Comparison of ENCODE assay signal across 20 mouse cellular contexts in the genomic region with DNA sequence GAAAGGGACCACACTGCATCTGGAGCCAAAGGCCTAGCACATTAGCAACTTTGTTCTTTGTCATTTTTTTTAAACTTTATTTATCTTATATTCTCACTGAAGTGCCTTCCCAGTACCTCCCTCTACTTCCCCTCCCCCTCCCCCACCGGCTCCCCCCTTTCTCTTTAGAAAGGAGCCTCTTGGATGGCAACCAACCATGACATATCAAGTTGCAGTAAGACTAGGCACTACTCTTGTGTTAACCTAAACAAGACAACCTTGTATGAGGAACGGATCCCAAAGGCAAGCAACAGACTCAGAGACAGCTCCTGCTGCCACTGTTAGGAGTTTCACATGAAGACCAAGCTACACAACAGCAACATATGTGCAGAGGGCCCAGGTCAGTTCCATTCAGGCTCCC.
"Had no signal": no experiment of that assay in that cellular context is flagged by ENCODE, and none has a peak within 500 bp of the region (broad histone marks: within the 10 kb centered on the region; RNA-seq: fewer than 3 reads in every experiment).

No protein-coding gene starts in this region.

- H3K27ac ChIP-seq: lung, embryonic 15.5 days; macrophage; midbrain, embryonic 12.5 days; neural tube, embryonic 12.5 days had no signal

- H3K9ac ChIP-seq: liver, postnatal 0 days; lung, embryonic 15.5 days; midbrain, embryonic 12.5 days; neural tube, embryonic 12.5 days had no signal

- H3K27me3 ChIP-seq: lung, embryonic 15.5 days; megakaryocyte, embryonic 14.5 days; midbrain, embryonic 12.5 days; neural tube, embryonic 12.5 days had no signal

- H3K4me3 ChIP-seq: lung, embryonic 15.5 days; megakaryocyte, embryonic 14.5 days; midbrain, embryonic 12.5 days; neural tube, embryonic 12.5 days had no signal

- DNase-seq: liver, postnatal 0 days; lung, adult 2 months; lung, postnatal 14 days; lung, postnatal 36 days; midbrain, embryonic 14.5 days; retina, postnatal 1 day; right cerebral cortex, adult 18-20 months; right cerebral cortex, postnatal 25 days; right cerebral cortex, postnatal 4 days; spleen, adult 18-20 months; thymus, adult 18-20 months; thymus, postnatal 14 days; thymus, postnatal 36 days had no signal

- H3K36me3 ChIP-seq: lung, embryonic 15.5 days; midbrain, embryonic 12.5 days; neural tube, embryonic 12.5 days had no signal

- H3K9me3 ChIP-seq: lung, embryonic 15.5 days; midbrain, embryonic 12.5 days; neural tube, embryonic 12.5 days had no signal

- H3K4me2 ChIP-seq: lung, embryonic 15.5 days; midbrain, embryonic 12.5 days; neural tube, embryonic 12.5 days had no signal

- H3K4me1 ChIP-seq: lung, embryonic 15.5 days; megakaryocyte, embryonic 14.5 days; midbrain, embryonic 12.5 days; neural tube, embryonic 12.5 days had no signal

- ATAC-seq: liver, postnatal 0 days; lung, postnatal 0 days; midbrain, embryonic 16.5 days had no signal
